Mouse (Mus musculus): ENCODE results near the gene Sorcs3. TPM values are rescaled to one million over a fixed set of nuclear protein-coding genes. Genes with fewer than 3 reads are reported as not detected.

The Sorcs3 gene
- polyA plus RNA-seq, 1 experiment from 2014 or later, result 9.9 TPM

DNA sequence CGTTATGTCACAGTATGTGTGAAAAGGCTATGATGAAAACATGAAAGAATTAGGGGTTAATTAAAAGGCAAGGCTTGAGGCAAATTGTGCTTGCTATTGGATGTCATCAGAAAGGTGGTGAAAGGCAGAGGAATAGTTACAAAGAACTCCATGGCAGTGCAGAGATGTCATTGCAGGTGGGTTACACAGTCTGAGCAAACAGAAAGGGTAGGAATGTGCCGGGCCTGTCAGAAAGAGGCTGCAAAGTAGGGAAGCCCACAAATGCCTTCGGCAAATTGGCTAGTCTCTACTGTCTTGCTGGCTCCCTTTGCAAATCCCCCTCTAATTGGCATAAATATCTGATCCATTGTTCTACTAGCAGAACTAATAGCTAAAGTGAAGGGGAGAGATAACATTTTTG, 521.2 kb downstream of the Sorcs3 start:
- H3K27me3 ChIP-seq (replicated peaks; ENCODE audit: control insufficient read depth, insufficient read depth, low read length), result no peaks in the 10 kb centered on the region
- H3K9ac ChIP-seq (replicated peaks; ENCODE audit: low read depth, low read length), result no peak overlapping the region
- peaks cover 10% of the 10 kb centered on the region for H3K4me1 ChIP-seq (replicated peaks; ENCODE audit: control insufficient read depth, insufficient read depth, low read length)
- H3K27ac ChIP-seq (ENCODE audit: low read length), result no peak overlapping the region
- H3K9me3 ChIP-seq (ENCODE audit: control insufficient read depth, low read length), result no peaks in the 10 kb centered on the region
- WGBS, result 3% methylated on average over 3 of the region's 3 CpGs
- no peaks in the 10 kb centered on the region for H3K36me3 ChIP-seq (ENCODE audit: control insufficient read depth, insufficient read depth)
- peak; percentile 45; the same call in 1 of the 2 replicates for ATAC-seq
- no peak overlapping the region for H3K4me3 ChIP-seq (replicated peaks; ENCODE audit: low read length)
- no peak overlapping the region for H3K4me2 ChIP-seq (ENCODE audit: low read length)

DNA sequence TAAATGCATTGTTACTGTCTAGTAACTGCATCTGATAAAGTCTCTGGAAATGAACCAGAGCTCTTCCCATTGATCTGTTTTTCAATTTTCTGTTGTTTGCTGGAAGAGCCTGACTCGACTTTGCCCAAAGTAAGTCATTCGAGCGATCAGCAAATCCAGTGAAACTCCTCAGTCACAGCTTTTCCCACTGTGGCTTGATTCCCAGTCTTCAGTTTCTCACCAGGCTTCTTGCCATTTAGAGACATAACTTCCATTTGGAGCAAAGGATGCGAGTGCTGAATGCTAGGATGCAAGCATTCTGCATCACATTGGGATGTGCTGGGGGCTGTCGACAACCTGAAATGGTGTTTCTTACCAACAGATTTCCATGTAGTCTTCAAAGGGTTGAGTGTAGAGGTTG, 521.8 kb downstream of the Sorcs3 start:
- no peaks in the 10 kb centered on the region for H3K36me3 ChIP-seq (ENCODE audit: control insufficient read depth, insufficient read depth)
- H3K4me2 ChIP-seq (ENCODE audit: low read length), result no peak overlapping the region
- H3K9me3 ChIP-seq (ENCODE audit: control insufficient read depth, low read length), result no peaks in the 10 kb centered on the region
- 63% methylated on average over 5 of the region's 5 CpGs for WGBS
- no peak overlapping the region for H3K27ac ChIP-seq (ENCODE audit: low read length)
- no peak overlapping the region for H3K9ac ChIP-seq (replicated peaks; ENCODE audit: low read depth, low read length)
- ATAC-seq, result no peak
- H3K4me1 ChIP-seq (replicated peaks; ENCODE audit: control insufficient read depth, insufficient read depth, low read length), result peaks cover 10% of the 10 kb centered on the region
- H3K4me3 ChIP-seq (replicated peaks; ENCODE audit: low read length), result no peak overlapping the region
- H3K27me3 ChIP-seq (replicated peaks; ENCODE audit: control insufficient read depth, insufficient read depth, low read length), result peaks cover under 1% of the 10 kb centered on the region; the same call in 1 of the 2 replicates

DNA sequence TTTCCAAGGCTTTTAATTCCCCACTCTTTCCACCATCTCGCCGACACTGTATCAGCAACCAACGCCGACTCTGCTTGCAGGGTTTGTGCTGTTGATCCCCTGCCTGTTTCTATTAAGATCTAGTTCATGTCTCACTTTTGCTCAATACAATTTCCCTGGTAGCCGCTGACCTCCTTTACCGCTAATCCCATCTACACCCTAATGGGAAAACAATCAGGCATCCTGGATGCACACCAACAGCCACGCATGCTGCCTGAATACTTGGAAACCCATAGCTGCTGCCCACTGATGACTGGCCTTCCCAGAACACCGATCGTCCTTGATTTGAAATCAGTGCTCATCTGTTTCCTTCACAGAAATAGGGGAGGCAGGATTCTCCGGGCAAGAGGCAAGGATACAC, 525.9 kb downstream of the Sorcs3 start:
- H3K36me3 ChIP-seq (ENCODE audit: control insufficient read depth, insufficient read depth), result no peaks in the 10 kb centered on the region
- no peak for ATAC-seq
- H3K4me2 ChIP-seq (ENCODE audit: low read length), result no peak overlapping the region
- H3K9me3 ChIP-seq (ENCODE audit: control insufficient read depth, low read length), result no peaks in the 10 kb centered on the region
- no peak overlapping the region for H3K4me3 ChIP-seq (replicated peaks; ENCODE audit: low read length)
- peaks cover 10% of the 10 kb centered on the region for H3K4me1 ChIP-seq (replicated peaks; ENCODE audit: control insufficient read depth, insufficient read depth, low read length)
- 62% methylated on average over 10 of the region's 10 CpGs for WGBS
- peaks cover 12% of the 10 kb centered on the region for H3K27me3 ChIP-seq (replicated peaks; ENCODE audit: control insufficient read depth, insufficient read depth, low read length)
- no peak overlapping the region for H3K27ac ChIP-seq (ENCODE audit: low read length)
- H3K9ac ChIP-seq (replicated peaks; ENCODE audit: low read depth, low read length), result no peak overlapping the region

DNA sequence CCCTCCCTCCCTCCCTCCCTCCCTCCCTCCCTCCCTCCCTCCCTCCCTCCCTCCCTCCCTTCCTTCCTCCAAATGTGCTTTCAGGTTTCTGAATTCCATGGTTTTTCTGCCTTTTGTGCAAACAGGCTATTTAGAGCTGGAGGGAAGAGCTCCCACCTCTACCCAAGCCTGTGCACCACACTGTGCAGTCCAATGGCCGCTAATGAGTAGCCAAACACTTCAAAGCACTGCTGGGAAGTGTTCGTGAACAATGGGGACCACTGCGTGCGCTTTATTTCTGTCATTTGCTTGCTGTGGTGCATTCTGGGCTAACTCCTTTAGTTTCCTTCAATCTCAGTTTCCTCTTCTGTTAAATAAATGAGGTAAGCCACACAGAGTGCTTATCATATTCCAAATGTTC, 528.5 kb downstream of the Sorcs3 start:
- Histone ChIP-seq H3K9me3 (ENCODE audit: control insufficient read depth, low read length) (no peaks in the 10 kb centered on the region), H3K36me3 (ENCODE audit: control insufficient read depth, insufficient read depth) (no peaks in the 10 kb centered on the region), H3K4me2 (ENCODE audit: low read length) (no peak overlapping the region), H3K9ac (replicated peaks; ENCODE audit: low read depth, low read length) (no peak overlapping the region), H3K27ac (ENCODE audit: low read length) (no peak overlapping the region), H3K27me3 (replicated peaks; ENCODE audit: control insufficient read depth, insufficient read depth, low read length) (peaks cover 15% of the 10 kb centered on the region), H3K4me1 (replicated peaks; ENCODE audit: control insufficient read depth, insufficient read depth, low read length) (no peaks in the 10 kb centered on the region), H3K4me3 (replicated peaks; ENCODE audit: low read length) (no peak overlapping the region)
- 15% methylated on average over 4 of the region's 4 CpGs for WGBS
- no peak for ATAC-seq

DNA sequence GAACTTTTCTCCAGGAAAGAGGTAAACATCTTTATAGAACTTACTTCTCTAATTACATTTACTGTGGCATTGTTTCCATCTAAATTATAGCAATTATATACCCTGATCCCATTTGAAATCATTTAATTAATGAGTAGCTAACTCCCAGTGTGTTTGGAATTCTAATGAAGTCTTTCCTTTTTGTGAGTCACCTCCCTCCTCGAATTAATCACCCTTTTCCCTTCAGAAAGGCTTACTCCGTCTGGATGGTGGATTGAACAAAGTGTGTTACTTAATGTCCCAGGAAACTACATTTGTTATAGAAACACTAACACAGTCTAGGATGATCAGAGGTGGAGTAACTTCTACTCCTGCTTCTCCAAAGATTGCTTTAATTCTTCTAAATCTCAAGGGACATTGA, 531.7 kb downstream of the Sorcs3 start:
- no peak overlapping the region for H3K27ac ChIP-seq (ENCODE audit: low read length)
- H3K9me3 ChIP-seq (ENCODE audit: control insufficient read depth, low read length), result no peaks in the 10 kb centered on the region
- H3K4me1 ChIP-seq (replicated peaks; ENCODE audit: control insufficient read depth, insufficient read depth, low read length), result no peaks in the 10 kb centered on the region
- H3K36me3 ChIP-seq (ENCODE audit: control insufficient read depth, insufficient read depth), result no peaks in the 10 kb centered on the region
- H3K4me2 ChIP-seq (ENCODE audit: low read length), result no peak overlapping the region
- H3K27me3 ChIP-seq (replicated peaks; ENCODE audit: control insufficient read depth, insufficient read depth, low read length), result peaks cover 22% of the 10 kb centered on the region
- peak; percentile 66 for ATAC-seq
- H3K9ac ChIP-seq (replicated peaks; ENCODE audit: low read depth, low read length), result no peak overlapping the region
- 0% methylated on average over 2 of the region's 2 CpGs for WGBS
- no peak overlapping the region for H3K4me3 ChIP-seq (replicated peaks; ENCODE audit: low read length)

DNA sequence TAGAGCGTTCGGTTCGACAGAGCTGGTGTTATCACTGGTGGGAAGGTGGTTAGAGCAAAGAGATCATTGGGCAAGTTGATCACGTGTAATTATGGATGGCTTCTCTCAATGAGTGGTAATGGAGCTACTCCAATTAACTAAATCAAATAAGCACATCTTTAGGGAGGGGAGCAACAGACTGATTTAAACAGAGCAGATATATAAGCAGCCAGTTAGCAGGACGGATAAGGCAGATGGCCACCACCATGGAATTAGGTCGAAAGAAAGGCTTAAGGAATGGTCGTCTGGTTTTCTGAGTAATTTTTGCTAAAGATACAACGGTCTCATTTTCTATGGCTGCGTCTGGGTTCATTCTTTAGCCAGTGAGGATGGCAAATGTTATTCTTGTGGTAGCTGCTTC, 549.3 kb downstream of the Sorcs3 start:
- no peak overlapping the region for H3K9ac ChIP-seq (replicated peaks; ENCODE audit: low read depth, low read length)
- WGBS, result 77% methylated on average over 9 of the region's 9 CpGs
- H3K4me3 ChIP-seq (replicated peaks; ENCODE audit: low read length), result no peak overlapping the region
- H3K27ac ChIP-seq (ENCODE audit: low read length), result no peak overlapping the region
- H3K36me3 ChIP-seq (ENCODE audit: control insufficient read depth, insufficient read depth), result no peaks in the 10 kb centered on the region
- ATAC-seq, result no peak
- peaks cover 6% of the 10 kb centered on the region; the same call in 1 of the 2 replicates for H3K4me1 ChIP-seq (replicated peaks; ENCODE audit: control insufficient read depth, insufficient read depth, low read length)
- no peaks in the 10 kb centered on the region for H3K9me3 ChIP-seq (ENCODE audit: control insufficient read depth, low read length)
- no peak overlapping the region for H3K4me2 ChIP-seq (ENCODE audit: low read length)
- H3K27me3 ChIP-seq (replicated peaks; ENCODE audit: control insufficient read depth, insufficient read depth, low read length), result no peaks in the 10 kb centered on the region

DNA sequence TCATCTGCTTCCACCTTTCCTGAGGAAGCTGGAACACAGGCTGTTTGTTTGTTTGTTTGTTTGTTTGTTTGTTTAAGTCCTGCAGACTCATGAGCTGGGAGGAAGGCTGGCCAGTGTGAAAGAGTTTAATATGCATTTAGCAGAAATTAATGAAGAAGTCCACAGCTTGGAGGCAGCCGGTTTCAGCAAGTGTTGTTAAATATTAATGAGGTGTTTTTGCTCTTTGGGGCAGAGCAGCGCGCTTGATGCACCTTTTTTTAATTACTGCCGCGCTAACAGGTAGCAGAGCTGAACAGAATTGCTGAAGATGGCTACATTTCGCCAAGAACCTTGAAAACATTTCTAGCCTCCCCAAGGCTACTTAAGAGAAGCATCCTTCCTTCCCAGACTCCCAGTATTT, 551.0 kb downstream of the Sorcs3 start:
- 46% methylated on average over 6 of the region's 6 CpGs for WGBS
- Histone ChIP-seq H3K9me3 (ENCODE audit: control insufficient read depth, low read length) (no peaks in the 10 kb centered on the region), H3K27me3 (replicated peaks; ENCODE audit: control insufficient read depth, insufficient read depth, low read length) (no peaks in the 10 kb centered on the region), H3K4me1 (replicated peaks; ENCODE audit: control insufficient read depth, insufficient read depth, low read length) (peaks cover 6% of the 10 kb centered on the region; the same call in 1 of the 2 replicates), H3K27ac (ENCODE audit: low read length) (no peak overlapping the region), H3K9ac (replicated peaks; ENCODE audit: low read depth, low read length) (no peak overlapping the region), H3K36me3 (ENCODE audit: control insufficient read depth, insufficient read depth) (no peaks in the 10 kb centered on the region), H3K4me3 (replicated peaks; ENCODE audit: low read length) (no peak overlapping the region), H3K4me2 (ENCODE audit: low read length) (no peak overlapping the region)
- no peak for ATAC-seq

DNA sequence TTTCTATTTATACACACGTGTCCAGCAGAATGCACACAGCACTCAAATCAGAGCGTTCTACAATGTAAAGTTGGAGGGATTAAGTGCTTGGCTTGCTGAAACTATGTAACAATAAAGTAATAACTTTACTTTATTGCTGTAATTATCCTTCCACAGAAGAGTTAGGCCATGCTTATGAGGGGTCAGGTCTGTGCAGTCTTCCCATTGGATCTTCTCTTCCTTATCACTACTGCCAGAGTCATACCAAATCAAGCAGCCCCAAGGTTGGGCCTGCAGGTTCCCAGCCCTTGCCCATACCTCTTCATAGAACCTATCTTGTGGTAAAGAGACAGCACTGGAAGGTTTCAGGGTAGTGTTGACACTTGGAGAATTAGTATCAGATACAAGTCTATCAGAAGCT, 560.7 kb downstream of the Sorcs3 start:
- H3K4me1 ChIP-seq (replicated peaks; ENCODE audit: control insufficient read depth, insufficient read depth, low read length), result peaks cover 3% of the 10 kb centered on the region; the same call in 1 of the 2 replicates
- no peak overlapping the region for H3K4me3 ChIP-seq (replicated peaks; ENCODE audit: low read length)
- H3K27me3 ChIP-seq (replicated peaks; ENCODE audit: control insufficient read depth, insufficient read depth, low read length), result no peaks in the 10 kb centered on the region
- WGBS, result 93% methylated on average over 2 of the region's 2 CpGs
- H3K9ac ChIP-seq (replicated peaks; ENCODE audit: low read depth, low read length), result no peak overlapping the region
- no peak overlapping the region for H3K4me2 ChIP-seq (ENCODE audit: low read length)
- H3K27ac ChIP-seq (ENCODE audit: low read length), result no peak overlapping the region
- H3K9me3 ChIP-seq (ENCODE audit: control insufficient read depth, low read length), result no peaks in the 10 kb centered on the region
- H3K36me3 ChIP-seq (ENCODE audit: control insufficient read depth, insufficient read depth), result no peaks in the 10 kb centered on the region
- no peak for ATAC-seq

DNA sequence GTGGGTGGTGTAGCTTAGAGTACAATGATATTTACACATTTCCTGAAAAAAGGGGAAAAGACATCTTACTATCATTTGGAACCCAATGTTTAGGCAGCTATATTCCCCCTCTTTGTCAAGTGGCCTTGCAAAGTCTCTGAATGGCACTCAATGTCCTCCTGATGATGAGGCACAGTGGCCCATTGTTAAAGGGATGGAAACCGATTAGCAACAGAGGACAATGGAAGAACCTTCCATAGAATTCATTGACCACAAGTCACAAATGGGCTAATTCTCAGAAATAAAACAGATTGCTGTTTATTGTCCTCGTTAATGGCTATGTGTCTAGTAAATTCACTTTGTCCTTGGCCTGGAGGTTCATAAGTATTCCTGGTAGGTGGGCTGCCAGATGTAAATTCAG, 565.7 kb downstream of the Sorcs3 start:
- no peaks in the 10 kb centered on the region for H3K36me3 ChIP-seq (ENCODE audit: control insufficient read depth, insufficient read depth)
- 34% methylated on average over 2 of the region's 2 CpGs for WGBS
- no peak overlapping the region for H3K4me2 ChIP-seq (ENCODE audit: low read length)
- H3K4me1 ChIP-seq (replicated peaks; ENCODE audit: control insufficient read depth, insufficient read depth, low read length), result no peaks in the 10 kb centered on the region
- no peaks in the 10 kb centered on the region for H3K9me3 ChIP-seq (ENCODE audit: control insufficient read depth, low read length)
- H3K27ac ChIP-seq (ENCODE audit: low read length), result no peak overlapping the region
- no peaks in the 10 kb centered on the region for H3K27me3 ChIP-seq (replicated peaks; ENCODE audit: control insufficient read depth, insufficient read depth, low read length)
- ATAC-seq, result no peak
- H3K4me3 ChIP-seq (replicated peaks; ENCODE audit: low read length), result no peak overlapping the region
- no peak overlapping the region for H3K9ac ChIP-seq (replicated peaks; ENCODE audit: low read depth, low read length)

DNA sequence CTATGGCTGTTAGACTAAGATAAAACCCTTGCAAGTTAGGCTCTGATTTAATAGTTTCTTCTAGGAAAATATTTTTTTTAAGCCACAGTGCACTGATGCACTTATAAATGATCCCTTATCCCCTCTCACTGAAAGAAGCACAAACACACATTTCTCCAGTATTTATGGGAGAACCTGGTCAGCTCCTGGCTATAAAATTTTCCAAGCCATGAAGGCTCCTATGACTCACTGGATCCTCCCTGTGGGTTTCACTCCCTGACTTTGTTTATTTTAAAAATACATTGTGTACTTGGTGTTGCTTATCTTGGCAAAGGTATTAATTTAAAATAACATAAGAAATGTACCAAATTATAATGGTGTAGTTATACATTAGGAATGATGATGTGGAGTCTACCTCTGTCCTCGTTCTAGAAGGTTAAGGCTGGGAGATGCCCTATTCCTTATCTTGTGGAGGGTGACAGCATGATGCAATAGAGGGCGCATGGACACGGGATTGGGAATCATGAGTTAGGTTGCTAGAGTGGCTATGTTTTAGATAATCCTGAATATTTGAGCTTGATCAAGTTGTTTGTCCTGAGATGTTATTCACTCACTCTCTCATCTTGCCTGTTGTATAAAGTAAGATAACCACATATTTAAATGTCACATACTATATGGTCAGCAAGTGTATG, 573.4 kb downstream of the Sorcs3 start:
- 0 out of 2 replicates have a peak, but pooled peaks cover 3% of the 10 kb centered on the region for H3K4me1 ChIP-seq (replicated peaks; ENCODE audit: control insufficient read depth, insufficient read depth, low read length)
- ATAC-seq, result no peak
- no peak overlapping the region for H3K4me3 ChIP-seq (replicated peaks; ENCODE audit: low read length)
- WGBS, result 84% methylated on average over 3 of the region's 3 CpGs
- H3K9ac ChIP-seq (replicated peaks; ENCODE audit: low read depth, low read length), result no peak overlapping the region
- no peaks in the 10 kb centered on the region for H3K36me3 ChIP-seq (ENCODE audit: control insufficient read depth, insufficient read depth)
- H3K27me3 ChIP-seq (replicated peaks; ENCODE audit: control insufficient read depth, insufficient read depth, low read length), result no peaks in the 10 kb centered on the region
- H3K27ac ChIP-seq (ENCODE audit: low read length), result no peak overlapping the region
- no peak overlapping the region for H3K4me2 ChIP-seq (ENCODE audit: low read length)
- 0 out of 2 replicates have a peak, but pooled peaks cover 3% of the 10 kb centered on the region for H3K9me3 ChIP-seq (ENCODE audit: control insufficient read depth, low read length)

Measured in forebrain, embryonic 16.5 days (tissue).